Mouse (Mus musculus) cerebral cortex, adult 2 months (tissue): ENCODE data around the gene Cnn2.

Experiments used
- WGBS: fragments of 180-500 bp; shearing (Covaris S2); methylation state at CpG from one replicate; pipeline ENCODE4 v1.1.7; 2018; 5-methylcytosine and 5-hydroxymethylcytosine counted together

Cnn2 gene

DNA sequence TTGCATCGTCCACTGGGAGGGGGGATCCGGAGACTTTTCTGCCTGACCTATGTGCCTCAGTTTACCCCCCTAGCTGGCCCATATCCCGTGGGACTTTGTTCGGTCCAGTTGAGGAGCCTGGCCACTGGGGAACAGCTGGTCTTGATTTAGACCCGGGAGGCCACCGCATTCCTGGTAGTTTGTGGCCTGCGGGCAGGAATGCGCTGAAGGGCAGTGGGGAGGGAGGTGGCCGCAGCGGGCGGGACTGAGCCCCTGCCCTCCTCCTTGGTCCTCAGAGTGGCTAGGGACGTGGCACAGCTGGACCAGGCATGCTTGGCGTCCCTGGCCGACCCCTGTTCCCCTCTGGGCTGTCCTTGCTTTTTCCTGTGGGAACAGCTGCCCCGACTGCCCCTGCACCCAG, 1.5 kb downstream of the Cnn2 start:
- 31% methylated on average over 15 of the region's 15 CpGs for WGBS

DNA sequence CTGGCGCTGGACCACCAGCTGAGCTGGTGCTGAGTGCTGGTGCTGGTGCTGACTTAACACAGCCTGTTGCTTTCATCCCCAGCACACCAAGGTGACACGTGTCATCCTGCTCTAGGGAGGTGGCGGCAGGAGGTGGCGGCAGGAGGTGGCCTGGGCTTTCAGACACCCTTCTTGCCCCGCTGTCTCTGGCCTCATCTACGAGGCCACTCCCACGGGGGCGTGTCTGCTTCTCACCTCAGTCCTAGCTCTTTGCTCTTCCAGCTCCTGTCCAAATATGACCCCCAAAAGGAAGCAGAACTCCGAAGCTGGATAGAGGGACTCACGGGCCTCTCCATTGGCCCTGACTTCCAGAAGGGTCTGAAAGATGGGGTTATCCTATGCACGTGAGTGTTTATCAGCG, 2.7 kb downstream of the Cnn2 start:
- 69% methylated on average over 12 of the region's 12 CpGs for WGBS

GRCm38 (mm10) chr10:79991548-79991947, 3.2 kb downstream of the Cnn2 start:
- 86% methylated on average over 6 of the region's 6 CpGs for WGBS

GRCm38 (mm10) chr10:79994397-79995115, 6.2 kb downstream of the Cnn2 start:
- WGBS: 65% methylated on average over 16 of the region's 16 CpGs

DNA sequence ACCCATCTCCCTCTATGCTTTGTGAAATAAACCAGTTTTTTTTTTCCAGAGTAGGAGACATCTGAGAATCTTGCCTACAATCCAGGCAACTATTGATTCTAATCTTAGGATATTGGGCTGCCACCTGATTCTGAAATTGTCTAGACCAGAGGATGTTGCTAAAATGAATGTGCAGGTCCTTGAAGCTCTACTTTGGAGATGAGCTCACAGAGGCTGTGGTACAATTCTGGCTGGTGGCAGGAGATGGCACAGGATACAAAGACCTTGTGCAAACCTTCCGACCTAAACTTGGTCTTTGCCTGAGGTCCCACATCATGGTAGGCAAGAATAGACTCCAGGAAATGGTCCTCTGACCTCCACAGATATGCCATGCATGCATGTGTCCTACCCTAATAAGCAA, 7.3 kb downstream of the Cnn2 start:
- 69% methylated on average over 1 of the region's 1 CpGs for WGBS

DNA sequence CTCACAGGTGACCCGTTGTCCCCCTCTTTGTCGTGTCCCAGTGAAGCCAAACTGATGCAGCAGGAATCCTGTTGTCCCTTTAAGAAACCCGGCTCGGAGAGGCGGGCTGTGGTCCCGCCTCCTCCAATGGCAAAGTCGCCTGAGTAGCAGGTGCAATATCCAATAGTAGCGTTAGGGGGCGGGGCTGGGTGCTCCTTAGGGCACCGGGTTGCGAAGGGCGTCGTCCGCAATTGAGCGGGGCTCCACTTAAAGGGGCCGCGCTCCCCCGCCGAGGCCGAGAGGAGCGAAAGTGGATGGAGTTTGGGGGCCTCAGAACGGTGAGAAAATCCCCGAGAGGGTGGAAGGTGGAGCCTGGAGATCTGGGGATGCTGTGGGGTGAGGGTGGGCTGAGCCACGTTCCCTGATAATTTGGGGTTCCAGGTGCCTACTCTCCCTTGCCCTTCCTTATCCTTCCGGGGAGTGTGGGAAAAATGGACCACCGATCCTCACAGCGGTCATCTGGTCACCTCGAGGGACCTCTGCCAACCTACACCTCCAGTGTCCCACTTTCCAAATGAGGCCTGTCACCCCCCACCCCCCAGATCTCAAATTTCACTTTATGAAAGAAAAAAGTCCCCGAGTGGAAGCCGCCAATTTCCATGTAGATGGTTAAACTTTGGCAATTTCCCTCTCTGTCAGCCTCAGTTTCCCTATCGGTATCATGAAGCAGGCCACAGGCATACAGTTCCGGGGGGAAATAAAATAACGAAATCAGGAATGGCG, 8.1 kb downstream of the Cnn2 start, which contains the start of gene Abca7:
TSS of gene Abca7 (plus strand) at position 223 of the 762 bp plus-strand sequence.
- under 1% methylated on average over 34 of the region's 34 CpGs for WGBS

- WGBS: 2% methylated on average over 35 of the region's 35 CpGs
These were observed 8.8 kb downstream of the Cnn2 start for GRCm38 (mm10) chr10:79997034-79997760.

- 25% methylated on average over 15 of the region's 15 CpGs for WGBS
These were observed 9.4 kb downstream of the Cnn2 start for GRCm38 (mm10) chr10:79997819-79998218.

DNA sequence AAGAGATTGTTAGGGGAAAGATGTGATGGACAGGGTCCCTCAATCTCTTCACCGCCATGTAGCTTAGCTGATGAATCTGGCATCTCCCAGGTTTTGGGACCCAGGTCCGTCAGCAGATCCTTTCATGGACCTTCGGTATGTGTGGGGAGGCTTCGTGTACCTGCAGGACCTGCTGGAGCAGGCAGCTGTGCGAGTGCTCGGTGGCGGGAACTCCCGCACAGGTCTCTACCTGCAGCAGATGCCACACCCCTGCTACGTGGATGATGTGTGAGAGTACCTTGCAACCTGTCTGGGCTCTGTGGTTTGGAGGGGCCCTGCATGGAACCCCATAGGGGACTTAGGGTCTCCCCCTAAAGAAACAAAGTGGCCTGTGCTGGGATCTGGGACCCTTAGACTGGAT, 13.6 kb downstream of the Cnn2 start:
- WGBS: 89% methylated on average over 9 of the region's 9 CpGs

DNA sequence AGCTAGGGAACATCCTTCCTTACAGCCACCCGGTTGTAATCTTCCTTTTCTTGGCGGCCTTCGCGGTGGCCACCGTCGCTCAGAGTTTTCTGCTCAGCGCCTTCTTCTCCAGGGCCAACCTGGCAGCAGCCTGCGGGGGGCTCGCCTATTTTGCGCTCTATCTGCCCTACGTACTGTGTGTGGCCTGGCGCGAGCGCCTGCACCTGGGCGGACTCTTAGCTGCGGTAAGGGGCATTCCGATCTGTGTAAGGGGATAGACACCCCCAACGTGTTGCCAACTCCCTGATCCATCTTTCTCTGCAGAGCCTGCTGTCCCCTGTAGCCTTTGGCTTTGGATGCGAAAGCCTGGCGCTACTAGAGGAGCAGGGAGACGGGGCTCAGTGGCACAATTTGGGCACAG, 14.4 kb downstream of the Cnn2 start:
- 58% methylated on average over 21 of the region's 21 CpGs for WGBS

- 71% methylated on average over 9 of the region's 9 CpGs for WGBS
These were observed 15.2 kb downstream of the Cnn2 start for GRCm38 (mm10) chr10:80003374-80004232.

DNA sequence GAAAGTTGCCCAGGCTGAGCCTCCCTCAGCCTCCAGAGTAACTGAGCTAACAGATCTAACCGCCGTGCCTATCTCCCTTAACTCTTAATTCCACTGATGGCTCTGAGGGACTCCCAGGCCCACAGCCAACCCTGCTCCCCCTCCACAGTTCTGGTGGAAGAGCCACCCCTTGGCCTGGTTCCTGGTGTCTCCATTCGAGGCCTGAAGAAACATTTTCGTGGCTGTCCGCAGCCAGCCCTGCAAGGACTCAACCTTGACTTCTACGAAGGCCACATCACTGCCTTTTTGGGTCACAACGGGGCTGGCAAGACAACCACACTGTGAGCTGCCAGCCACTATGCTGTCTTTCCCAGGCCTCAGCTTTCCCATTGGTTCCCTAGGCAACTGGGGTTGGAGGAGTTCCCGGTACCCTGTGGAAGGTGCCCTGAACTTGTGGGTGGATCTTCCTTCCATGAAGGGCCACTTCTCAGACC, 15.9 kb downstream of the Cnn2 start:
- 69% methylated on average over 8 of the region's 8 CpGs for WGBS

DNA sequence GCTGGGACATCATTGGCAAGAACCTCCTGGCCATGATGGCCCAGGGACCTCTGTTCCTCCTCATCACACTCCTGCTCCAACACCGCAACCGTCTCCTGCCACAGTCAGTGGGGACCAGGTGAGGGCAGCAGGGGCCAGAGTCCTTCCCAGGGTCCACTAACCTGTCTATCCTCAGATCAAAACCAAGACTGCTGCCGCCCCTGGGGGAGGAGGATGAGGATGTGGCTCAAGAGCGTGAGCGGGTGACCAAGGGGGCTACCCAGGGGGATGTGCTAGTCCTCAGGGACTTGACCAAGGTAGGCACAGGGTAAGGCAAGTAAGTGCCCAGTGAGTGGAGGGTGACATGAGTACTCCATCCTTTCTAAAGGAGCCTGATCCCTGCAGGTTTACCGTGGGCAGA, 23.4 kb downstream of the Cnn2 start:
- 89% methylated on average over 6 of the region's 6 CpGs for WGBS

DNA sequence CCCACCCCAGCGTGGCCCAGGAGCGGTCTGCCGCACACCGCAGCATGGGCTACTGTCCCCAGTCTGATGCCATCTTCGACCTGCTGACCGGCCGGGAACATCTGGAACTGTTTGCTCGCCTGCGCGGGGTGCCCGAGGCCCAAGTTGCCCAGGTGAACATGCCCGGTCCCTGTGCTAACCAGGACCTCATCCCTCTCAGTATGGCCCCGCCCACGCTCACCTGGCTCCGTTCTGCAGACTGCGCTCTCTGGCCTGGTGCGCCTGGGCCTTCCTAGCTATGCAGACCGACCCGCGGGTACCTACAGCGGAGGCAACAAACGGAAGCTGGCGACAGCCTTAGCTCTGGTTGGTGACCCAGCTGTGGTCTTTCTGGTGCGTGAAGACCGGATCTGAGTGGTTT, 25.2 kb downstream of the Cnn2 start:
- 60% methylated on average over 25 of the region's 25 CpGs for WGBS

GRCm38 (mm10) chr10:80014484-80015290, 26.3 kb downstream of the Cnn2 start:
- 49% methylated on average over 28 of the region's 28 CpGs for WGBS

GRCm38 (mm10) chr10:80015583-80015982, 27.2 kb downstream of the Cnn2 start:
- WGBS: 89% methylated on average over 10 of the region's 10 CpGs

DNA sequence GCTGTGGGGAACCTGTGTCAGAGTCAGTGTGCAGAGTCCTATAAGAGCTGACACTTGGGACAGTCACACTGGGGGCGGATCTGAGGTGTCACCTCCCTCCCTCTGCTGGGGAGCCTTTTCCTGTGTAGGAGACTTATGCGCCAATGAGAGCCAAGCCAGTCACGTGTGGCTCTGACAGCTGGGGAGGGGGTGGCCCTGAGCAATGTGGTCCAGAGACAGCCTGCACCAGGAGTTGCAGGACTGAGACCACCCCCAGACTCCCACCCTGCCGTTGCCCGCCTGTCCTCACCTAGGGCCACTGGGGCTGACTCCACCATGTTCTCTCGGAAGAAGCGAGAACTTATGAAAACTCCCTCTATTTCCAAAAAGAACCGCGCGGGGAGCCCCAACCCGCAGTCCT, 28.1 kb downstream of the Cnn2 start, which contains the start of gene Arhgap45:
TSS of gene Arhgap45 (plus strand) at position 143 of the 400 bp plus-strand sequence.
- WGBS: 66% methylated on average over 11 of the region's 11 CpGs

GRCm38 (mm10) chr10:80016931-80017330, 28.5 kb downstream of the Cnn2 start:
- 93% methylated on average over 10 of the region's 10 CpGs for WGBS

DNA sequence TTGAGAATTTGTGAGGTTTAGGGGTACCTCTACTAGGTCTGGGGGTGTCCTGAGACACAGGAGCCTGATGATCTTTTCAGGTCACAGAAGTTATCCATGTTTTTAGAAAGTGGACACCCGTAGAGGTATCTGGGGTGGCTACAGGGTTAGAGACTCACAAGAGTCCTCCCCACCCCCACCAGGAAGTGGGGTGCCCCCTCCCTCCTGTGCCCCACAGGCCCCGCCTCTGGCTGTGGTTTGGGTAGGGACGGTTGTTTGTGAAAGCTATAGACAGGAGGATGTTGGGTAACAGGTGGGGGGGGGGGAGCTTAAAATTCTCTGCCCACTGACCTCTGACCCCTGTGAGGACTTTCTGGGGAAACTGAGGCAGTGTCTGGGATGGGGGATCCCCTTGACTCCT, 29.0 kb downstream of the Cnn2 start:
- WGBS: 75% methylated on average over 3 of the region's 3 CpGs

- 84% methylated on average over 14 of the region's 14 CpGs for WGBS
These were observed 29.4 kb downstream of the Cnn2 start for GRCm38 (mm10) chr10:80017771-80018170.
